Mouse (Mus musculus) CH12.LX (cell line): ENCODE data around the gene Tex9. TPM values are rescaled to one million over a fixed set of nuclear protein-coding genes. Genes with fewer than 3 reads are reported as not detected.

Experiments
- DNase-seq: peaks from one replicate; pipeline ENCODE4 v3.0.0-alpha.2; 2013; ENCODE audit errors: extremely low read depth
- H3K27ac ChIP-seq: 2 replicates; pipeline ENCODE4 v1.5.1; 2012; ENCODE audit warnings: low read depth, mild to moderate bottlenecking, control low read depth, moderate library complexity; ENCODE audit not compliant: insufficient read depth
- H3K27me3 ChIP-seq: replicated peaks from 2 replicates; pipeline ENCODE3; 2012; ENCODE audit warnings: inconsistent platforms
- H3K36me3 ChIP-seq, 2 experiments: replicated peaks in 1 of 2; 2 replicates each; pipeline versions ENCODE3 to v1.6.1; 2012; ENCODE audit warnings: inconsistent platforms in 1 of 2, low read length in 1 of 2, mild to moderate bottlenecking in 1 of 2, mixed read lengths in 1 of 2, moderate library complexity in 1 of 2; ENCODE audit not compliant: control insufficient read depth in 1 of 2, insufficient read depth in 1 of 2
- H3K4me1 ChIP-seq, 2 experiments: 2 replicates each; pipeline ENCODE4 v1.6.1; 2012; ENCODE audit warnings: inconsistent platforms in 1 of 2, moderate library complexity in 1 of 2; ENCODE audit not compliant: insufficient read depth in 2 of 2, control insufficient read depth in 1 of 2
- H3K4me2 ChIP-seq: 2 replicates; pipeline ENCODE4 v1.6.1; 2012; ENCODE audit warnings: low read depth, mild to moderate bottlenecking, control low read depth; ENCODE audit not compliant: poor library complexity, insufficient read depth, severe bottlenecking
- H3K4me3 ChIP-seq, 3 experiments: fragments of 150-350 bp in 1 of 3; sonication (generic) in 1 of 3; replicated peaks in 1 of 3; 2 replicates each; pipeline versions ENCODE3 to v1.5.1; 2011 to 2012; ENCODE audit warnings: low read depth in 2 of 3, low read length in 2 of 3, mild to moderate bottlenecking in 2 of 3, moderate library complexity in 2 of 3, control low read depth in 1 of 3, improper control_type of control experiment in 1 of 3, inconsistent platforms in 1 of 3, mixed read lengths in 1 of 3; ENCODE audit not compliant: poor library complexity in 1 of 3
- H3K79me2 ChIP-seq: replicated peaks from 2 replicates; pipeline ENCODE4 v1.6.1; 2012; ENCODE audit warnings: mild to moderate bottlenecking, moderate library complexity; ENCODE audit not compliant: control insufficient read depth, poor library complexity, insufficient read depth, severe bottlenecking; ENCODE audit errors: extremely low read depth
- H3K9ac ChIP-seq: 2 replicates; pipeline ENCODE4 v1.6.1; 2012; ENCODE audit warnings: low read depth, mild to moderate bottlenecking, control low read depth, moderate library complexity; ENCODE audit not compliant: insufficient read depth
- H3K9me3 ChIP-seq: replicated peaks from 2 replicates; pipeline ENCODE3; 2012; ENCODE audit warnings: low read length, inconsistent platforms, mixed read lengths
- CHD1 ChIP-seq: IDR thresholded peaks from 2 replicates; pipeline ENCODE4 v1.6.1; 2012; ENCODE audit warnings: low read depth, low read length, improper control_type of control experiment, inconsistent platforms
- CTCF ChIP-seq, 2 experiments: IDR thresholded peaks in 1 of 2; conservative IDR thresholded peaks in 1 of 2; 2 replicates each; pipeline ENCODE4 v1.5.1; 2011 to 2012; ENCODE audit warnings: low read depth in 2 of 2, low read length in 2 of 2, improper control_type of control experiment in 1 of 2, inconsistent platforms in 1 of 2, mild to moderate bottlenecking in 1 of 2, moderate library complexity in 1 of 2
- ELF1 ChIP-seq: IDR thresholded peaks from 2 replicates; pipeline ENCODE4 v1.6.1; 2014; ENCODE audit warnings: low read depth, mild to moderate bottlenecking, inconsistent platforms, low read length, improper control_type of control experiment
- EP300 ChIP-seq: IDR thresholded peaks from 2 replicates; pipeline ENCODE4 v1.6.1; 2011; ENCODE audit warnings: low read length, improper control_type of control experiment
- ETS1 ChIP-seq: conservative IDR thresholded peaks from 2 replicates; pipeline ENCODE4 v1.6.1; 2012; ENCODE audit warnings: low read depth, mild to moderate bottlenecking, inconsistent platforms, low read length, improper control_type of control experiment, moderate library complexity
- GABPA ChIP-seq: IDR thresholded peaks from 2 replicates; pipeline ENCODE4 v1.6.1; 2012; ENCODE audit warnings: low read depth, low read length, improper control_type of control experiment, inconsistent platforms; ENCODE audit not compliant: insufficient replicate concordance
- HCFC1 ChIP-seq: IDR thresholded peaks from 2 replicates; pipeline ENCODE4 v1.6.1; 2012; ENCODE audit warnings: low read depth, mild to moderate bottlenecking, inconsistent platforms, low read length, improper control_type of control experiment
- IRF4 ChIP-seq: IDR thresholded peaks from 2 replicates; pipeline ENCODE4 v1.6.1; 2014; ENCODE audit warnings: low read depth, mild to moderate bottlenecking, inconsistent platforms, low read length, improper control_type of control experiment
- JUND ChIP-seq: conservative IDR thresholded peaks from 2 replicates; pipeline ENCODE4 v1.6.1; 2011; ENCODE audit warnings: low read depth, low read length, improper control_type of control experiment
- KAT2A ChIP-seq: IDR thresholded peaks from 2 replicates; pipeline ENCODE4 v1.6.1; 2012; ENCODE audit warnings: low read length, improper control_type of control experiment, inconsistent platforms; ENCODE audit not compliant: insufficient replicate concordance
- MAFK ChIP-seq: IDR thresholded peaks from 2 replicates; pipeline ENCODE4 v1.6.1; 2011; ENCODE audit warnings: low read length, improper control_type of control experiment; ENCODE audit not compliant: insufficient replicate concordance
- MAX ChIP-seq: IDR thresholded peaks from 2 replicates; pipeline ENCODE4 v1.6.1; 2011; ENCODE audit warnings: low read length, improper control_type of control experiment
- MAZ ChIP-seq: IDR thresholded peaks from 2 replicates; pipeline ENCODE4 v1.6.1; 2012; ENCODE audit warnings: low read depth, mild to moderate bottlenecking, inconsistent platforms, low read length, improper control_type of control experiment, moderate library complexity
- MEF2A ChIP-seq: IDR thresholded peaks from 2 replicates; pipeline ENCODE4 v1.6.1; 2014; ENCODE audit warnings: low read depth, mild to moderate bottlenecking, inconsistent platforms, low read length, improper control_type of control experiment, borderline replicate concordance
- MXI1 ChIP-seq: IDR thresholded peaks from 2 replicates; pipeline ENCODE4 v1.6.1; 2011; ENCODE audit warnings: mild to moderate bottlenecking, low read depth, low read length, improper control_type of control experiment
- MYC ChIP-seq: IDR thresholded peaks from 2 replicates; pipeline ENCODE4 v1.6.1; 2011; ENCODE audit warnings: low read depth, mild to moderate bottlenecking, improper control_type of control experiment, low read length
- NELFE ChIP-seq: IDR thresholded peaks from 2 replicates; pipeline ENCODE4 v1.6.1; 2011; ENCODE audit warnings: low read depth, low read length, improper control_type of control experiment
- NRF1 ChIP-seq: IDR thresholded peaks from 2 replicates; pipeline ENCODE4 v1.6.1; 2014; ENCODE audit warnings: low read depth, mild to moderate bottlenecking, inconsistent platforms, low read length, improper control_type of control experiment, moderate library complexity
- POLR2A ChIP-seq: IDR thresholded peaks from 2 replicates; pipeline ENCODE4 v1.6.1; 2011; ENCODE audit warnings: low read depth, mild to moderate bottlenecking, improper control_type of control experiment, low read length
- TBP ChIP-seq: conservative IDR thresholded peaks from 2 replicates; pipeline ENCODE4 v1.6.1; 2011; ENCODE audit warnings: low read depth, low read length, improper control_type of control experiment
- ZC3H11A ChIP-seq: IDR thresholded peaks from 2 replicates; pipeline ENCODE4 v1.6.1; 2012; ENCODE audit warnings: low read depth, mild to moderate bottlenecking, inconsistent platforms, low read length, improper control_type of control experiment
- ZKSCAN1 ChIP-seq: IDR thresholded peaks from 2 replicates; pipeline ENCODE4 v1.6.1; 2012; ENCODE audit warnings: low read depth, inconsistent platforms, low read length, improper control_type of control experiment, borderline replicate concordance
- ZMIZ1 ChIP-seq: IDR thresholded peaks from 2 replicates; pipeline ENCODE4 v1.6.1; 2012; ENCODE audit warnings: low read depth, mild to moderate bottlenecking, inconsistent platforms, low read length, improper control_type of control experiment
- ZNF384 ChIP-seq: IDR thresholded peaks from 2 replicates; pipeline ENCODE4 v1.6.1; 2012; ENCODE audit warnings: low read depth, low read length, improper control_type of control experiment, inconsistent platforms
- dilution Hi-C: fragments of 300-500 bp; cut with MboI; formaldehyde crosslinking; loops from 2 replicates; pipeline ENCODE4 v1.14.3; 2020; ENCODE audit warnings: low sequenced_read_pairs; ENCODE audit not compliant: extremely low pct_unique_long_range_greater_than_20kb, extremely low pct_ligation_motif_present
- in situ Hi-C: fragments of 300-500 bp; cut with MboI; formaldehyde crosslinking; loops from 3 replicates; pipeline ENCODE4 v1.14.3; 2019; ENCODE audit warnings: low sequenced_read_pairs, low pct_ligation_motif_present, low pct_unique_long_range_greater_than_20kb, mixed read lengths
- polyA plus RNA-seq: library from polyadenylated mRNA; unstranded; fragments of >175 nt; gene quantifications from 2 replicates; pipeline ENCODE4 v1.2.1, GENCODE M21; 2012; ENCODE audit warnings: low read depth; ENCODE audit not compliant: insufficient read length
- total RNA-seq, 2 experiments: library from RNA; depleted of rRNA; stranded (reverse); fragments of 300-350 nt in 1 of 2; fragments of >200 nt in 1 of 2; gene quantifications; 2 replicates each; pipeline ENCODE4 v1.2.3; 2012 to 2014

The Tex9 gene
- total and polyA plus RNA-seq, 3 experiments: 12.1 to 27.4 (median 12.7) TPM

- H3K79me2 ChIP-seq: no peaks in the 10 kb centered on the region
- no peaks in the 10 kb centered on the region for H3K27me3 ChIP-seq
- H3K4me2 ChIP-seq: no peak overlapping the region
- H3K4me3 ChIP-seq: no peak overlapping the region
- no peak for DNase-seq
- H3K27ac ChIP-seq: no peak overlapping the region
- dilution Hi-C loops: no loop called here
- peaks cover 3 to 27% of the 10 kb centered on the region in 2 experiments for H3K4me1 ChIP-seq
- no peak for TF ChIP-seq MXI1
- no peak for TF ChIP-seq ZC3H11A
- TF ChIP-seq MYC: no peak
- TF ChIP-seq GABPA: no peak
- TF ChIP-seq HCFC1: no peak
- no peak for TF ChIP-seq MEF2A
- no peak for TF ChIP-seq KAT2A
- no peak for TF ChIP-seq NELFE
- no peak for TF ChIP-seq ZKSCAN1
- TF ChIP-seq MAZ: no peak
- no peak for TF ChIP-seq ETS1
- no peak for TF ChIP-seq CTCF (conservative IDR thresholded peaks at IDR 0.05 in 1 of 2, IDR thresholded peaks at IDR 0.05 in 1 of 2; ENCODE audit: low read depth in 2 of 2, low read length in 2 of 2)
- TF ChIP-seq TBP: no peak
- no peak for TF ChIP-seq CHD1
- in situ Hi-C loops: loop anchor here (5.0 to 10.0 kb wide), 3 partner anchors 208 to 760 kb away; no protein-coding TSS in a partner anchor
- H3K36me3 ChIP-seq: no peaks in the 10 kb centered on the region
- no peak overlapping the region for H3K9ac ChIP-seq
- no peaks in the 10 kb centered on the region for H3K9me3 ChIP-seq
These were observed 87.1 kb downstream of the Tex9 start for GRCm38 (mm10) chr9:72404934-72405333.

GRCm38 (mm10) chr9:72404446-72404845, 87.6 kb downstream of the Tex9 start:
- H3K27ac ChIP-seq: no peak overlapping the region
- H3K27me3 ChIP-seq: no peaks in the 10 kb centered on the region
- no peaks in the 10 kb centered on the region for H3K79me2 ChIP-seq
- no peak for TF ChIP-seq ELF1
- no peak for TF ChIP-seq ZNF384
- TF ChIP-seq MYC: no peak
- TF ChIP-seq JUND: no peak
- TF ChIP-seq ZKSCAN1: no peak
- no peak for TF ChIP-seq IRF4
- no peak for TF ChIP-seq EP300
- TF ChIP-seq ZMIZ1: no peak
- TF ChIP-seq HCFC1: no peak
- no peak for TF ChIP-seq POLR2A
- TF ChIP-seq MAX: no peak
- no peak for TF ChIP-seq NRF1
- no peak for TF ChIP-seq GABPA
- no peak for TF ChIP-seq ZC3H11A
- no peak for TF ChIP-seq MAFK
- TF ChIP-seq MAZ: no peak
- in situ Hi-C loops (loop anchor here (10.0 kb wide), 1 partner anchor 760 kb away; no protein-coding TSS in a partner anchor), dilution Hi-C loops (no loop called here)
- peaks cover 3 to 27% of the 10 kb centered on the region in 2 experiments for H3K4me1 ChIP-seq
- H3K4me3 ChIP-seq: no peak overlapping the region
- no peaks in the 10 kb centered on the region for H3K9me3 ChIP-seq
- no peaks in the 10 kb centered on the region for H3K36me3 ChIP-seq
- H3K4me2 ChIP-seq: no peak overlapping the region
- DNase-seq: no peak
- H3K9ac ChIP-seq: no peak overlapping the region
